Mouse (Mus musculus): ENCODE results near the gene Zfp385c. TPM values are rescaled to one million over a fixed set of nuclear protein-coding genes. Genes with fewer than 3 reads are reported as not detected.
A peak's percentile ranks its signal among the peaks of the same experiment; 100 is the strongest.

Zfp385c gene
- polyA plus RNA-seq, 1 experiment from 2014 or later: 0.51 TPM

DNA sequence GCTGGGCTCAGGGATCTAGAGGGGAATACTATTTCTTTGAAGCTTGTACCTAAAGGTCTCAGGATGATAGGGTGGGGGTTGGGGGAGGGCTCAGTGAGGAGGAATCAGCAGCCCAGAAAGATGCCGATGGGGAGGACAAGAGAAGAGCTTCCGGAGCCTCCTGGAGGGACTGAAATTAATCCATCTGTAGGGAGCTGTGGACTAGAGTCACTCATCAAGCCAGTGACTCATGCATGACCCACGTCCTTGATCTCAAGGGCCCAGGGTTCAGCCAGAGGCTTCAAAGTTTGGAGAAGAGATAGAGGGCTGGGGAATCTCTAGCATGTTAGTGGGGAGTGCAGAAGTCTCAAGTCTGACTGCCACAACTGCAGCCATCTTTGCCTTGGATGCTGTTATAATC, 40.5 kb downstream of the Zfp385c start:
- 17% methylated on average over 3 of the region's 3 CpGs for WGBS
- no peaks in the 10 kb centered on the region for H3K36me3 ChIP-seq
- no peak overlapping the region for H3K4me2 ChIP-seq
- no peak for ATAC-seq (ENCODE audit: extremely low read depth, insufficient number of reproducible peaks, low FRiP score, low TSS enrichment)
- H3K27me3 ChIP-seq (replicated peaks): peaks cover 41% of the 10 kb centered on the region
- H3K4me3 ChIP-seq: no peak overlapping the region
- no peak overlapping the region for H3K27ac ChIP-seq (replicated peaks)
- H3K9ac ChIP-seq: no peak overlapping the region
- H3K9me3 ChIP-seq: no peaks in the 10 kb centered on the region
- H3K4me1 ChIP-seq: peaks cover 12% of the 10 kb centered on the region

DNA sequence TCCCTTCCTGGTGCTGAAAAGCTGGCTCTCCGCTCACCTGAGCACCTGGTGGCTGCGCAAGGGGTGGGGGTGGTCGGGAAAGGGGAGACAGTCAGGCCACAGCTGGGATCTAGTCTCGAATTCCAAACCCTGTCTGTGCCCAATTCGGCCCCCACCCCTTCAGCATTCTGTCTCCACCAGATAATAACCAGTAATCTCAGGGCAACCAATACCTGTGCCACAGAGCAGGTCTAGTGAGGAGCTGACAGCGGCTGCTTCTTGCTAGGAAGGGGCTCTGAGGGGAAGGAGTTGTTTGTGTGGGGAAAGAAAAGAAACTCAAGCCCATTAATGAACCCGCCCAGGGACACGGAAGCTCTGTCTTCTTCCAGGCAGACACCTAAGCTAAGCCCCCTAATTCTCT, 41.0 kb downstream of the Zfp385c start:
- 10% methylated on average over 8 of the region's 8 CpGs for WGBS
- H3K4me1 ChIP-seq: peaks cover 6% of the 10 kb centered on the region
- no peak overlapping the region for H3K4me2 ChIP-seq
- no peaks in the 10 kb centered on the region for H3K9me3 ChIP-seq
- H3K27me3 ChIP-seq (replicated peaks): peaks cover 41% of the 10 kb centered on the region
- ATAC-seq (ENCODE audit: extremely low read depth, insufficient number of reproducible peaks, low FRiP score, low TSS enrichment): no peak
- no peak overlapping the region for H3K27ac ChIP-seq (replicated peaks)
- no peak overlapping the region for H3K4me3 ChIP-seq
- no peaks in the 10 kb centered on the region for H3K36me3 ChIP-seq
- H3K9ac ChIP-seq: no peak overlapping the region

DNA sequence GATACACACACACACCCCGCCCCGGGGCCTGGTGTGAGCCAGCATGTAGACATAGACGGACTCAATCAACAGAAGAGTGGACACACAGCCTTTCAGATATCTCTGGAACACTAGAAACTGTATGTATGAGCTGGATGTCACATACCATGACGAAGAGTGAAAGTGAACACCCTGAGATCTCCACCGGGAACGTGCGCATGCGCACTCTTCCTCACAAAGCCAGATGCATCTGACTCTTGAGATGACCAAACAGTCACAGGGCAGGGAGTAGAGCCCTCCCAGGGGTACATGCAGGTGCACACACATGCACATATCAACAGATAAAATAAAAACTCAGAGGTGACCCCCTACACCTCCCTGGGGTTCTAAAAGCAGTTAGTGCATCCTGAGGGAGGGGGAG, 43.9 kb downstream of the Zfp385c start:
- Histone ChIP-seq H3K4me2 (no peak overlapping the region), H3K27me3 (replicated peaks) (peaks cover 48% of the 10 kb centered on the region)
- WGBS: 85% methylated on average over 8 of the region's 8 CpGs

DNA sequence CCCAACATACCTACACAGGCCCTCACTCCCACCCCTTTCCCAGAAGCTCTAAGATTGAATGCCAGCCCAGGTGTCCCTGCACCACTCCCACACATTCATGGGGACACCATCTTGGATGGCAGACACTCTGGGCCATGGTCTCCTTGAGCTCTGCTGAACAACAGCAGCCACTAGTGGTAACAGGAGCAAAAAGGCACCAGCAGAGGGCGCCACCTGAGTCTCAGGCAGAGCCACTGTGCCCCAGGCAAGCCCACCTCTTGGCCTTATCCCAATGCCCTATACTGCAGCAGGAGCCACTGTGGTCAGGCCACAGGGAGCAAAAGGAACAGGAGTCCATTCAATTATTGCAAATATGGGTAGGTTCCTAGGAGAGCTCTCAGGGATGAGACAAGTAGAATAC, 46.0 kb downstream of the Zfp385c start:
- H3K9ac ChIP-seq: no peak overlapping the region
- no peak overlapping the region for H3K27ac ChIP-seq (replicated peaks)
- H3K36me3 ChIP-seq: no peaks in the 10 kb centered on the region
- H3K27me3 ChIP-seq (replicated peaks): peaks cover 53% of the 10 kb centered on the region
- H3K9me3 ChIP-seq: no peaks in the 10 kb centered on the region
- ATAC-seq (ENCODE audit: extremely low read depth, insufficient number of reproducible peaks, low FRiP score, low TSS enrichment): no peak
- no peak overlapping the region for H3K4me2 ChIP-seq
- no peak overlapping the region for H3K4me3 ChIP-seq
- WGBS: 6% methylated on average over 1 of the region's 1 CpGs
- no peaks in the 10 kb centered on the region for H3K4me1 ChIP-seq

More for the DNA sequence above, 43.9 kb downstream of the Zfp385c start:
- Histone ChIP-seq H3K36me3 (no peaks in the 10 kb centered on the region), H3K9ac (no peak overlapping the region), H3K4me1 (peaks cover 4% of the 10 kb centered on the region; the same call in 1 of the 2 replicates), H3K4me3 (no peak overlapping the region), H3K9me3 (no peaks in the 10 kb centered on the region), H3K27ac (replicated peaks) (no peak overlapping the region)
- ATAC-seq (ENCODE audit: extremely low read depth, insufficient number of reproducible peaks, low FRiP score, low TSS enrichment): no peak

DNA sequence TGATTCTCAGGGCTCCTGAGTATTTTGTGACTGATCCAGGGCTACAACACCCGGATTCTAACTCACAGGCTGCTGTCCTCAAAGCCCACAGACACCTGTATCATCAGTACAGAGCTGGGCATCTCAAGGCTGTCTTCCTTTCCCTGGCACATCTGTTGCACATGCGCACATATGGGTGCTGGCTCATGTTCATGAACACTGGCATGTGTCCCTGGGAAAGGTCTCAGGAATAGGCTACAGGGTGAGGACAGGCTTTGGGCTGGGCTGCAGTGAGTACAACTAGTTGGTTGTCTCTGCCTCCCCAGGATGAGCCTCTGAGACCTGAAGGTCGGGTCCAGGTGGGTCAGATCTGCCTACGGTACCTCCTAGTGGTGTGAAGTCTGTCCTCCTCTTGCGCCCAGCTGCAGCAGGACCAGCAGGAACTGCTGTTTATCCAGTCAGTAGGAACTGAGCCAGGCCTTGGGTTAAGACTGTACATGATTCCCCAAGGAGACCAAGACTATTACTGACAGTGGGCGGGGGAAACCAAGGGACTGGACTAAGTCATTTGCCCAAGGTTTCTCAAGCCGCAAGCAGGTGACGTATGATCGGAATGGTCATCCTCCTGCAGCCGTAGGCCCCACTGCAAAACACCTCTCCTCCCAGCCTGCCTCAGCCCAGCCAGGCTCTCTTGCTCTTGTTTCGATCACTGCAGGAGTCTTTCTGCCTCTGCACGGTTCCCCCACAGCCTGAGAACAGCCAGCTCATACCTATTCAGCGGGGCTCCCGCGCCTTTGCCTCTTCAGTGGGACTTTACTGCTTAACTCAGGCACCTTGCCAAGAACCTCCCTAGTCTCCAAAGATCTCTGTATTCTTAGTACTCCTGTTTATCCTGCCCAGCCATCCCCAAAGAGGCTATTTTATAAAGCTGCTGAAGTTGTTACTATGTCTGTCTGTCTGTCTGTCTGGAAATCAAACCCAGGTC, 48.4 kb downstream of the Zfp385c start:
- H3K36me3 ChIP-seq: no peaks in the 10 kb centered on the region
- H3K4me1 ChIP-seq: peaks cover 11% of the 10 kb centered on the region
- H3K27me3 ChIP-seq (replicated peaks): peaks cover 55% of the 10 kb centered on the region
- no peak for ATAC-seq (ENCODE audit: extremely low read depth, insufficient number of reproducible peaks, low FRiP score, low TSS enrichment)
- H3K4me2 ChIP-seq: no peak overlapping the region
- H3K27ac ChIP-seq (replicated peaks): no peak overlapping the region
- H3K9ac ChIP-seq: no peak overlapping the region
- no peaks in the 10 kb centered on the region for H3K9me3 ChIP-seq
- 64% methylated on average over 15 of the region's 15 CpGs for WGBS
- no peak overlapping the region for H3K4me3 ChIP-seq

DNA sequence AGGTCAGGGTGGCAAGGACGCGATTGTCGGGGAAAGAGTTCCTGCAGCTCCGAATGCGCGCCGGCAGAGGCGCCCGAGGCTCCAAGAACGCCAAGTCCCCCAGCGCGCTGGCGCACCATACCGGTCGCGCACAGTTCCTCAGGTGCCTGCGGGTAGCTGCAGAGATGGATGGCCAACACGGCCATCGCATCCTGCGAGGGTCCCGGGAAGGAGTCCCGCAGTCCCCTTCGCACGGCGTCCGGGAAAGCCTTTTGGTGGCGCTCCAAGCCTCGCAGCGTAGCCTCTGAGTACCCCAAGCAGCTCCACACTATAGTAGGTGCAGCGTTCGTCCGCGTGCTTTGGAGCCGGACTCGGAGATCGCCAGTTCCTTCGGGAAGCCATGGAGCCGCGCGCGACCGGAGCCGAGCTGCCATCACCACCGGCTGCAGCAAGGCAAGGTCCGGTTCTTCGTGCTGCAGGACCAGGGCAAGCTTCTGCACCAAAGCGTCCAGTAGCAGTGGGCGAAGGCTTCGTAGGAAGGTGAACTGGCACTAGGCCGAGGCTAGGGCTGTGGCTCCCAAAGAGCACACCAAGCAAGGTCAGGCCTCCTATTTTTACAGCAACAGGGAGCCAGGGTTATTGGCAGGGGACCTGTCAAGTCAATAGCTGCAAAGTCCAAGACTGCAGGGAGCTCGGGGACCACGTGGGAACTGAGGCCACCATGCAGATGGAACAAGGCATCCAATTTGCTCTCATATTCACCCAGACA, 51.9 kb downstream of the Zfp385c start:
- no peak for ATAC-seq (ENCODE audit: extremely low read depth, insufficient number of reproducible peaks, low FRiP score, low TSS enrichment)
- 7% methylated on average over 52 of the region's 52 CpGs for WGBS
- no peak overlapping the region for H3K27ac ChIP-seq (replicated peaks)
- H3K4me1 ChIP-seq: peaks cover 11% of the 10 kb centered on the region
- H3K36me3 ChIP-seq: no peaks in the 10 kb centered on the region
- peak overlapping the region; percentile 71 for H3K9ac ChIP-seq
- peak overlapping the region; percentile 52 for H3K4me3 ChIP-seq
- H3K9me3 ChIP-seq: no peaks in the 10 kb centered on the region
- peak overlapping the region; percentile 79 for H3K4me2 ChIP-seq
- H3K27me3 ChIP-seq (replicated peaks): peaks cover 74% of the 10 kb centered on the region

DNA sequence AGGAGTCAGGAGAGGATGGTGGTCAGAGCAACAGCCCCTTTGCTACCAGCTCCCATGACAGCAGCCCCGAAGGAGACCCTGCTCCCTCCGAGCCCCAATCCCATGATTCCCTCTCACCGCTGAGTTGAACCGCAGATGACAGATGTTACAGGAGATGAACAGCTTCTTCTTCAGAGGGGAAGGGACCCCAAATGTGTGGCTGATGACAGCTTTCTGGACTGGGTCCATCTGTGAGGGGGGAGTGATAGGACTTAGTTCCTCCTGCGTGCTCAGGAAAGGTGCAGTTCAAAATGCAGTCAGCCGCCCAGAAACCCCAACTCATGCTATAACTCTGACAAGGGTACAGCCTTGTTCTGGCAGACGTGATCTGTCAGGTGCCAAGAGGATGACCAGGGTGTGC, 57.7 kb downstream of the Zfp385c start:
- H3K4me1 ChIP-seq: no peaks in the 10 kb centered on the region
- H3K9me3 ChIP-seq: no peaks in the 10 kb centered on the region
- WGBS: 63% methylated on average over 7 of the region's 7 CpGs
- no peaks in the 10 kb centered on the region for H3K36me3 ChIP-seq
- ATAC-seq (ENCODE audit: extremely low read depth, insufficient number of reproducible peaks, low FRiP score, low TSS enrichment): no peak
- no peak overlapping the region for H3K4me2 ChIP-seq
- no peak overlapping the region for H3K27ac ChIP-seq (replicated peaks)
- no peak overlapping the region for H3K4me3 ChIP-seq
- peaks cover 83% of the 10 kb centered on the region for H3K27me3 ChIP-seq (replicated peaks)
- no peak overlapping the region for H3K9ac ChIP-seq

DNA sequence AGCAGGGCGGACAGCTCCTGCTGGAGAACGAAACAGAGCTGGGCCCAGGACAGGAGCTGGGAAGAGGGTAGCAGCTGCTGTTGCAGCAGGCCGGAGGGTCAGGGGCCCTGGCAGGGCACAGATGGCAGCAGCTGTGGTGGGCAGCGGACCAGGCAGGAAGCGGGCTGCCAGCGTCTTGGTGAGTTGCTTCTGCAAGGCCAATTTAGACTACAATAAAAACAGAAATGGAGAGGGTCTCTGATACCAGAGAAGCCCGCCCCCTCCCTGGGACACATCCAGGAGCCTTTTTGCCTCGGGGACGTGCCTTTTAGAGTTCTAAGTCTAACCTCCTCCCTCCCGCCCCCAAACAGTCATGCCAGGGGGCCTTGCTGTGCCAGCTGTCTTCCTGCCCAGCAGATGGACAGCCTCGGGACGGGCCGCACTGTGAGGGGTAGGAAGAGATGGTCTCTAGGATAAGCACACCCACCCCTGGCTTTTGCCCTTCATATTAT, 63.3 kb downstream of the Zfp385c start:
- Histone ChIP-seq H3K9me3 (no peaks in the 10 kb centered on the region), H3K27me3 (replicated peaks) (peaks cover 43% of the 10 kb centered on the region), H3K9ac (peak overlapping the region; percentile 28; the same call in 1 of the 2 replicates), H3K27ac (replicated peaks) (no peak overlapping the region), H3K36me3 (peaks cover 31% of the 10 kb centered on the region), H3K4me1 (peaks cover 24% of the 10 kb centered on the region), H3K4me2 (no peak overlapping the region), H3K4me3 (no peak overlapping the region)
- ATAC-seq (ENCODE audit: extremely low read depth, insufficient number of reproducible peaks, low FRiP score, low TSS enrichment): no peak
- 60% methylated on average over 13 of the region's 13 CpGs for WGBS

DNA sequence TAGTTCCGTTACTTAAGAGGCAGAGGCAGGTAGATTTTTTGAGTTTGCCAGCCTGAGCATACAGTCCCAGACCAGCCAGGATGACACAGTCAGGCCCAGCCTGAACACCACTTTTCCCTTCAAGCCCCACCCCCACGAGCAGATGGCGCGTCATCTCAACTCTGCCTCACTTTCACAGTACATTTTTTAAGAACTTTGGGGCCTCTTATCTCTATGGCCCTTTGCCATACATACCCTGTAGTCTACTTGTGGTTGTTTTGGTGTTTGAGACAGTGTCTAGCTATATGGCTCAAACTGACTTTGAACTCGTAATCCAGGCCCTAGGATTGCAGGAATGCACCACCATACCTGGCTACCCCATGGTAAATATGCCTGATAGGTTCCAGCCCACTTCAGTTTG, 64.2 kb downstream of the Zfp385c start:
- 80% methylated on average over 5 of the region's 5 CpGs for WGBS
- H3K4me3 ChIP-seq: no peak overlapping the region
- no peak for ATAC-seq (ENCODE audit: extremely low read depth, insufficient number of reproducible peaks, low FRiP score, low TSS enrichment)
- H3K4me2 ChIP-seq: no peak overlapping the region
- no peak overlapping the region for H3K27ac ChIP-seq (replicated peaks)
- no peak overlapping the region for H3K9ac ChIP-seq
- peaks cover 35% of the 10 kb centered on the region for H3K27me3 ChIP-seq (replicated peaks)
- H3K36me3 ChIP-seq: peaks cover 31% of the 10 kb centered on the region
- peaks cover 31% of the 10 kb centered on the region for H3K4me1 ChIP-seq
- no peaks in the 10 kb centered on the region for H3K9me3 ChIP-seq

DNA sequence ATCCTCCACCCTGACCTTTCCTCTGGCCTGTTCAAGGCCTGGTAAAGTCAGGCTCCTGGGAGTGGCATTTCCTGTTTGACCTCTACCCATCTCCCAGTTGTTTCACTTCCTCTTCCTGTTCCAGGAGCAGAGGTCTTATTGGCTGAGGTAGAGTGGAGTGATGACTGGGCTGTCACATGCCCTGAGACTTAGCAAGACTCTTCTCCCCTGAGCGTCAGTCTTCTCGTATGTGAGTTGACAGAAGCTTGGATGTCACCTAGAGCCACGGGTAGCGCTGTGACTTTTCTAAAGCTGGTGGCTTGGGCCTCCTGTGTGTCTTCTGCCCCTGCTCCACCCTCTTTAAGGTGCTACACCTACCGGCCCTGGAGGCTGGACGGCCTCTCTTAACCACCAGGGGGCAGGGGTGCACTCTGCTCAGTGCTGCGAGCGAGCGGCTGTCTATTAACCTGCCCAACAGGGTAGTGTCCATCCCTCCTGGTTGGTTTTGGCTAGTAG, 65.5 kb downstream of the Zfp385c start:
- H3K9me3 ChIP-seq: no peaks in the 10 kb centered on the region
- WGBS: 17% methylated on average over 9 of the region's 9 CpGs
- H3K4me1 ChIP-seq: peaks cover 34% of the 10 kb centered on the region
- H3K36me3 ChIP-seq: peaks cover 31% of the 10 kb centered on the region
- H3K9ac ChIP-seq: no peak overlapping the region
- H3K4me2 ChIP-seq: no peak overlapping the region
- H3K27ac ChIP-seq (replicated peaks): no peak overlapping the region
- ATAC-seq (ENCODE audit: extremely low read depth, insufficient number of reproducible peaks, low FRiP score, low TSS enrichment): no peak
- peaks cover 24% of the 10 kb centered on the region for H3K27me3 ChIP-seq (replicated peaks)
- no peak overlapping the region for H3K4me3 ChIP-seq
